Mouse (Mus musculus) erythroblast, embryonic 14.5 days (primary cell): ENCODE results near the gene Ccn5.

ENCODE experiments used
- GATA1 ChIP-seq: IDR thresholded peaks from 2 replicates; pipeline ENCODE4 v1.6.1; 2012; ENCODE audit warnings: low read length, inconsistent platforms, mixed read lengths
- TAL1 ChIP-seq: IDR thresholded peaks from 3 replicates; pipeline ENCODE4 v1.6.1; 2012; ENCODE audit warnings: low read length, inconsistent platforms, mixed read lengths

DNA sequence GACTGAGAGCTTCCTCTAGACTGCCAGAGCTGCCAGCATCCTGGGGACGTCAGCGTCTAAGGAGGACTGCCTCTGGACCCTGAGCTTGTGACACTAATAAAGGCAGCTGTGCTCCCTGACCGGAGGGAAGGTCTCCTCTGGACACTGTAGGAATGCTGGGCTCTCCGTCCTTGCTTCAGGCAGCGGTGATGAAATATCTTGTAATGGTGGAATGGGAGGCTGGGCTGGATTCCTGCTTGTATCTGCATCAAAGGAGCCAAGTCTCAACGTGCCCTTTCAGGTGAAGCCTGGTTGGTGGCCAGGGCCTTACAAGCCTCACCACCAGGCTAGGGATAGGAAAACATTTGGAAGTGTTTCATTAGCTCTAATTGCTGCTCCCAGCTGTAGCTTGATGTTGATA lies 33.6 kb upstream of the Ccn5 start:
- TF ChIP-seq GATA1: no peak
- no peak for TF ChIP-seq TAL1
